Mouse (Mus musculus) C2C12 (cell line): ENCODE measurements around the gene St6galnac6. TPM values are rescaled to one million over a fixed set of nuclear protein-coding genes. Genes with fewer than 3 reads are reported as not detected.
A peak's percentile ranks its signal among the peaks of the same experiment; 100 is the strongest.

ENCODE experiments used
- H3K27me3 ChIP-seq: one replicate; pipeline ENCODE4 v1.6.1; 2011; ENCODE audit not compliant: control insufficient read depth, insufficient read depth, insufficient read length
- H3K36me3 ChIP-seq: one replicate; pipeline ENCODE4 v1.6.1; 2011; ENCODE audit not compliant: control insufficient read depth, insufficient read depth
- H3K4me3 ChIP-seq: one replicate; pipeline ENCODE4 v1.5.1; 2011; ENCODE audit warnings: mild to moderate bottlenecking, control low read depth; ENCODE audit not compliant: poor library complexity, insufficient read depth, severe bottlenecking
- H3K79me2 ChIP-seq: one replicate; pipeline ENCODE4 v1.6.1; 2011; ENCODE audit not compliant: control insufficient read depth, insufficient read depth
- H3K79me3 ChIP-seq: one replicate; pipeline ENCODE4 v1.6.1; 2011; ENCODE audit warnings: low read depth, control low read depth
- H3ac ChIP-seq: one replicate; pipeline ENCODE3; 2011; ENCODE audit warnings: low read depth; ENCODE audit not compliant: control insufficient read depth, insufficient read length
- CEBPB ChIP-seq: IDR thresholded peaks from one replicate; pipeline ENCODE4 v1.6.1; 2011; ENCODE audit warnings: low read depth, mild to moderate bottlenecking, control low read depth, moderate library complexity
- CTCF ChIP-seq: IDR thresholded peaks from one replicate; pipeline ENCODE4 v1.5.1; 2011; ENCODE audit not compliant: control insufficient read depth, insufficient read depth, insufficient read length
- FOSL1 ChIP-seq: IDR thresholded peaks from one replicate; pipeline ENCODE4 v1.8.0; 2011; ENCODE audit warnings: mild to moderate bottlenecking, low read length; ENCODE audit not compliant: poor library complexity, insufficient read depth, severe bottlenecking
- MAX ChIP-seq: IDR thresholded peaks from one replicate; pipeline ENCODE4 v1.6.1; 2011; ENCODE audit warnings: mild to moderate bottlenecking, control low read depth
- MYOD1 ChIP-seq: IDR thresholded peaks from one replicate; pipeline ENCODE4 v1.6.1; 2011; ENCODE audit warnings: low read depth; ENCODE audit not compliant: control insufficient read depth, insufficient read length
- MYOG ChIP-seq: IDR thresholded peaks from one replicate; pipeline ENCODE4 v1.6.1; 2011; ENCODE audit not compliant: control insufficient read depth, insufficient read length; ENCODE audit errors: extremely low read depth
- USF1 ChIP-seq: IDR thresholded peaks from one replicate; pipeline ENCODE4 v1.6.1; 2011; ENCODE audit warnings: low read depth, mild to moderate bottlenecking, control low read depth, moderate library complexity
- polyA plus RNA-seq: library from polyadenylated mRNA; unstranded; fragments of >200 nt; fragmentation: generic; extraction: Trizol; gene quantifications from one replicate; pipeline ENCODE4 v1.2.1, GENCODE M21; 2012; ENCODE audit warnings: missing spikeins

The St6galnac6 gene
- polyA plus RNA-seq, 1 experiment = 59.1 TPM

DNA sequence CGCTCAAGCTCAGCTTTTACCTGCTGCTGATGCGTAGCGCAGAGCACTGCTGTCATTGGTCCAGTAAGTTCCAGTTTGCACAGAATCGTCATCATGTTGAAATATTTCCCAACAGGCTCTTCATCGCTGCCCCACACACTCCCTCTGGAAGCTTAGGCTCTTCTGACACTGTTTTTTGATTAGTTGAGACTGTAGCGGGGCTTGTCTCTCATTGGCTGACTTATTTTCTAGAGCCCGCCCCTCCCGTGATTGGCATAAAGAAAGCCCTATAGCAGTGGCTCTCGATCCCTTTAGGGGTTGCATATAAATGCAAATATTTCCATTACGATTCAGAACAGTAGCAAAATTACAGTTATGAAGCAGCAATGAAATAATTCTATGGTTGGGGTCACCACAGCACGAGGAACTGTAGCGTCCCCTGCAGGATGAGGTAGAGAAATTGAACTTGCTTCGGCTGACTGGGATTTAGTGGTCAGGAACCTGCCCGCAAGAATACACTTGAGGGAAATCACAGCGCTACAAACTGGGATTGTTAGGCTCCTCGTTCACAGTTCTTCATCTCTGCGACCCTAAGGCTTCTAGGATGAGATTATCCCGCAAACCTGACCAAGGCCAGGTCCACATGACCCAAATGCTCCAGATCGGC, 17.9 kb upstream of the St6galnac6 start:
- TF ChIP-seq MYOG = no peak
- TF ChIP-seq MYOD1 = no peak
- TF ChIP-seq CTCF = no peak
- no peak for TF ChIP-seq MAX
- TF ChIP-seq USF1 = no peak
- TF ChIP-seq CEBPB = no peak
- TF ChIP-seq FOSL1 = no peak
- Histone ChIP-seq H3ac (no peak overlapping the region), H3K36me3 (no peaks in the 10 kb centered on the region), H3K27me3 (no peaks in the 10 kb centered on the region), H3K79me2 (no peaks in the 10 kb centered on the region), H3K79me3 (no peaks in the 10 kb centered on the region), H3K4me3 (no peak overlapping the region)

DNA sequence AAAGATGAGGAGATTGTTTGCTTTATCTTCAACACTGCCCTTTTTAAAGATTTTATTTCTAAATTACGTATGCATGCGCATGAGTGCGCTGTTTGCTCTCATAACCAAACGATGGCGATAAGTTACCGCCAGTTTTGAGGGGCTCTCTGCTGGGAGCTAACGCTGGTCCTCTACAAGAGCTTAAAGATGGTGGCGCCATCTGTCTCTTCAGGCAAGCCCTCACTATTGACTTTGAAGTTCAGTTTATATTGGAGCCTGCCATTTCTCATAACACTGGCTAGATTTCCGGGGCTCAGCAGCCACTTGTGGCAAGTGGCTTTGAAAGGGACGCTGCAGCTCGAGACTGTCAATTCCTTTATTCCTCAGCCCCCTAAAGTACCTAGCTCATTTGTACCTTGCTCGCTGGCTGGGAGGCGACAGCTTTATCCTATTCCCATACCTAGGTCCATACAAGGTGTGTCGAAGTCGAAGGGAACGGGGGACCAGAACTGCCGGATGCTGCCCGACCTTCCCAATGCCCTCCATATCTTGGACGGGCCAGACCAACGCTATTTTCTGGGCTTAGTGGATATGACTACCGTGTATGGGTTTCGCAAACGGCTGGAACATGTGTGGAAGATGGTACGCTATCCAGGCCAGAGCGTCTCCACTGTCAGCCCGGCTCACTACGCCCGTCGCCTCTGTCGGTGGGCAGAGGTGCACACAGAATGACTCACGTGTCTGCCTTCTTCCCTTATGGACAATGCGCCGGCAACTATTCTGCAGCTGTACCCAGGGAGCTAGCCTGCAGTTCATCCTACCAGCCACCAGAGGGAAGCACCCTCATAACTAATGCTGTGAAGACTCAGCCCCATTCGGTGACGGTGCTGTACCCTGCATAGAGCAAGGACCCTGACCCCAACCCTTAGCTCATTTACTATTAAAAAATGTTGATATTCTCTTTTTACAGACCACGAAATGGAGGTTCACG, 16.4 kb upstream of the St6galnac6 start:
- Histone ChIP-seq H3K36me3 (no peaks in the 10 kb centered on the region), H3K27me3 (no peaks in the 10 kb centered on the region), H3K79me3 (peaks cover 11% of the 10 kb centered on the region), H3K4me3 (no peak overlapping the region), H3ac (peak overlapping the region; percentile 8), H3K79me2 (peaks cover 11% of the 10 kb centered on the region)
- TF ChIP-seq MYOG (no peak), CTCF (peak; percentile 84), USF1 (peak; percentile 28), MAX (no peak), FOSL1 (peak; percentile 13), MYOD1 (no peak), CEBPB (no peak)

DNA sequence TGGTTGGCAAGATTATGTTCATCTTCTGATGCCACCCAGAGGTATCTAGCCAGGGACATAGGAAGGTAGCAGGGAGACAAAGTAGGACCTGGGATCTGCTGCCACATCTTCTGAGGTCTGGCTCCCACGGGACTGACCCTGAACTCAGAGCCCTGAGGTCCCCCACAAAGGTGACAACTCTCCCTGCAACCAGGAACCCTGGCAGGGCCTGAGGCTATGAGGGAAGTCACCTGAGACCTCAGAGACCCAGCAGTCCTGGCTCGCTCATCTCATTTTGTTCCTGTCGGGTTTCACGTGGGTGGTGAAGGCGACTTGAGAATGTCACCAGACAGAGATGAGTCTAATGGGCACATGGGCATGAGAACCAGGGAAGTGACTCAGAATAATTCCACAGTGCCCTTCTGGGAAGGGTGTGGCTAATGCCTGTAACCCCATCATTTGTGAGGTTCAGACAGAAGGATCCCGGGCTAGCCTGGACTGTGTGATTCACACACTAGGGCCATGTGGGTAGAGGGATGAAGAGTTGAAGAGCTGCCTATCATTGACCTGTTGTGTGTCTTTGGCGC, 14.3 kb upstream of the St6galnac6 start:
- peaks cover 32% of the 10 kb centered on the region for H3K79me2 ChIP-seq
- H3ac ChIP-seq = no peak overlapping the region
- peaks cover 17% of the 10 kb centered on the region for H3K36me3 ChIP-seq
- H3K79me3 ChIP-seq = peaks cover 28% of the 10 kb centered on the region
- H3K4me3 ChIP-seq = no peak overlapping the region
- TF ChIP-seq MYOD1 (no peak), CEBPB (no peak), MAX (peak; percentile 80), FOSL1 (no peak), CTCF (no peak), USF1 (peak; percentile 62), MYOG (no peak)
- no peaks in the 10 kb centered on the region for H3K27me3 ChIP-seq

DNA sequence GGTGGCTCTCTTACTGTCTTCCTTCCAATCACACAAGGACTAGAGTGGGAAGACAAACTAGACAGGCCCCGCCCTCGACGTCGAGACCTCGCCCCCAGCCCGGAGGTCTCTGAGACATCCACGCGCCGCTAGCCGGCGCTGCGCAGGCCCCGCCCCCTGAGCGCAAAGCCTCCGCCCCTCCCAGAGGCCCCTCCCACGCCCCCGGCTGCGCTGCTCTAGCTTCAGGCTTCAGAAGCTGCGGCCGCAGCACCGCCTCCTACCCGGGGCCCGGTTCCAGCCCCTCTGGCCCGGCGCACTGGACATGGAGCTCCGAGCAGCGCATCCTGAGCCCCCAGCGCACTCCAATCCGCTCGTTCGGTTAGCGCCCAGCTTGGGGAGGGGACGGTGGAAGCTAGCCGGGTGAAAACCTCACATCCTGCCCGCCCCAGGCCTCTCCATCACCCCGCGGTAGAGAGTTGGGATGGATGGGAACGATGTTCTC, 12.6 kb upstream of the St6galnac6 start, which contains the start of gene St6galnac4:
TSS of gene St6galnac4 (plus strand) at position 225 of the 481 bp plus-strand sequence.
- peaks cover 33% of the 10 kb centered on the region for H3K36me3 ChIP-seq
- H3K79me3 ChIP-seq = peaks cover 40% of the 10 kb centered on the region
- H3K4me3 ChIP-seq = peak within 1 kb of the TSS; percentile 71
- peaks cover 49% of the 10 kb centered on the region for H3K79me2 ChIP-seq
- no peaks in the 10 kb centered on the region for H3K27me3 ChIP-seq
- H3ac ChIP-seq = peak within 1 kb of the TSS; percentile 100
- TF ChIP-seq CEBPB (no peak), USF1 (no peak), CTCF (peak; percentile 58), FOSL1 (no peak), MYOD1 (no peak), MYOG (no peak), MAX (peak; percentile 16)

DNA sequence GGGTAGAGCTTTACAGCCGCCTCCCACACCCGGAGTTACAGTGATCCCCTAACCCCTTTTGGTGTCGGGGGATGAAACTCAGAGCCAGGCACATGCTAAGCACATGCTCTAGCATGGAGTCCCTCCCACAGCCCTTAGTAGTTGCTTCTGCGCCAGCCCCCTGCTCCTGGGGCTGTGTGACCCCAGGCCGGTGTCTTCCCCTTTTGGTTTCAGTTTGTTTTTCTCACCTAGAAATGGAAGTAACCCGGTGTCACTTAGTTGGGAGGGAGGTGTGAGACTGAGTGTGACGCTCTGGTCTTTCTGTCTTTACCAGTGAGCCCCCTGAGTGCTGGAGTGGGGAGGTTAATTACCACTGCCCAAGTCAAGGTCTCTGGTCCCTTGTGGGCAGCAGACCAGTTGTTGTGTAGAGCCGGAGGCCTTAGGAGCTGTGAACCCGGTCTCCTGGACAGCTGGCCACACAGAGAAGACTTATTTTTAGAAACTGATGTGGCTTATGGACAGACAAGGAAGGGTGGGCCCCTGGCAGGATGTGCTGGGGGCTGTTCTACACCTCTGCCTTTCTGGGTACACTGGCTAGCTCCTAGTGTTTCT, 11.7 kb upstream of the St6galnac6 start:
- Histone ChIP-seq H3K79me2 (peaks cover 58% of the 10 kb centered on the region), H3K27me3 (no peaks in the 10 kb centered on the region), H3ac (peak overlapping the region; percentile 100), H3K4me3 (peak overlapping the region; percentile 71), H3K36me3 (peaks cover 42% of the 10 kb centered on the region), H3K79me3 (peaks cover 40% of the 10 kb centered on the region)
- TF ChIP-seq CTCF (no peak), MAX (no peak), MYOG (no peak), MYOD1 (no peak), CEBPB (no peak), FOSL1 (no peak), USF1 (no peak)
